Mouse (Mus musculus) heart, adult 8-10 months (tissue): ENCODE measurements around the gene Chfr. TPM values are rescaled to one million over a fixed set of nuclear protein-coding genes. Genes with fewer than 3 reads are reported as not detected.

ENCODE experiments used
- total RNA-seq, 4 experiments: library from RNA; stranded (reverse); gene quantifications; 2 replicates each; pipeline ENCODE4 v1.2.4; 2022

Gene Chfr
- total RNA-seq, 4 experiments from 2014 or later = 11.4 to 13.4 (median 11.9) TPM

Other genes with a start within 250 kb of the Chfr start
- 1 to 10 TPM; 2.8 to 7.3 (median 3.6) TPM for gene Gm15446, start 212.4 kb upstream of the Chfr start, total RNA-seq
- gene Zfp932, start 139.3 kb upstream of the Chfr start, total RNA-seq = 1 to 10 TPM; 5.6 to 9.5 (median 7.4) TPM
- 1 to 10 TPM; 1.7 to 6.7 (median 3.6) TPM for gene Gm17655, start 63.3 kb upstream of the Chfr start, total RNA-seq
- gene Gm35315, start 41.4 kb upstream of the Chfr start, total RNA-seq = not detected
- gene Plcxd1, start 35.9 kb upstream of the Chfr start, total RNA-seq = under 1 TPM in 1 of 4 experiments, not detected in 3; 0.09 TPM
- gene Gtpbp6, start 27.6 kb upstream of the Chfr start, total RNA-seq = 10 to 100 TPM; 23.8 to 31.2 (median 29.1) TPM
- 1 to 10 TPM; 2.8 to 3.7 (median 3.3) TPM for gene Zfp605, start 25.8 kb upstream of the Chfr start, total RNA-seq
- 10 to 100 TPM; 51.0 to 56.3 (median 55.1) TPM for gene Golga3, start 40.9 kb downstream of the Chfr start, total RNA-seq
- gene Ankle2, start 95.2 kb downstream of the Chfr start, total RNA-seq = 10 to 100 TPM; 25.2 to 33.7 (median 30.0) TPM
- 10 to 100 TPM; 32.3 to 37.4 (median 35.5) TPM for gene Pgam5, start 134.1 kb downstream of the Chfr start, total RNA-seq
- gene Pxmp2, start 150.3 kb downstream of the Chfr start, total RNA-seq = 100 to 1,000 TPM; 115 to 141 (median 124) TPM
- 1 to 10 TPM; 1.1 to 3.5 (median 2.5) TPM for gene Pole, start 150.5 kb downstream of the Chfr start, total RNA-seq
- gene P2rx2, start 207.4 kb downstream of the Chfr start, total RNA-seq = not detected
- gene Lrcol1, start 208.9 kb downstream of the Chfr start, total RNA-seq = not detected